Mouse (Mus musculus) heart, postnatal 0 days (tissue): ENCODE data around the gene Olfr1396. TPM values are rescaled to one million over a fixed set of nuclear protein-coding genes. Genes with fewer than 3 reads are reported as not detected.
A peak's percentile ranks its signal among the peaks of the same experiment; 100 is the strongest.
"Not testable (repeated sequence)": the region's sequence is repeated elsewhere in the genome, so short reads cannot be mapped to it uniquely, and the experiment has no call there.

Experiments
- ATAC-seq: fragments of 200-750 bp; cut with Nextera tagmentation; 2 replicates; pipeline ENCODE4 v1.8.0; 2017; ENCODE audit warnings: low read depth, moderate number of reproducible peaks, moderate library complexity; ENCODE audit not compliant: insufficient read depth
- DNase-seq: peaks from one replicate; pipeline ENCODE4 v3.0.0-alpha.2; 2016; ENCODE audit warnings: low spot score
- H3K27ac ChIP-seq: fragments of 300-500 bp; sonication (generic); 2 replicates; pipeline ENCODE4 v1.5.1; 2014; ENCODE audit warnings: low read depth, mild to moderate bottlenecking
- H3K27me3 ChIP-seq: fragments of 300-500 bp; sonication (generic); 2 replicates; pipeline ENCODE4 v1.6.1; 2014; ENCODE audit warnings: low read length, mixed read lengths; ENCODE audit not compliant: control insufficient read depth, insufficient read depth
- H3K36me3 ChIP-seq: fragments of 300-500 bp; sonication (generic); replicated peaks from 2 replicates; pipeline ENCODE4 v1.6.1; 2014; ENCODE audit warnings: low read length, mixed read lengths; ENCODE audit not compliant: control insufficient read depth, insufficient read depth
- H3K4me1 ChIP-seq: fragments of 300-500 bp; sonication (generic); 2 replicates; pipeline ENCODE4 v1.6.1; 2014; ENCODE audit warnings: antibody characterized with exemption; ENCODE audit not compliant: control insufficient read depth, insufficient read depth
- H3K4me2 ChIP-seq: fragments of 300-500 bp; sonication (generic); 2 replicates; pipeline ENCODE4 v1.6.1; 2014; ENCODE audit warnings: low read depth, mild to moderate bottlenecking, low read length, moderate library complexity
- H3K4me3 ChIP-seq: fragments of 300-500 bp; sonication (generic); 2 replicates; pipeline ENCODE4 v1.5.1; 2014; ENCODE audit warnings: low read depth, low read length
- H3K9ac ChIP-seq: fragments of 300-500 bp; sonication (generic); replicated peaks from 2 replicates; pipeline ENCODE4 v1.6.1; 2014; ENCODE audit warnings: low read depth, low read length, mixed read lengths
- H3K9me3 ChIP-seq: fragments of 300-500 bp; sonication (generic); replicated peaks from 2 replicates; pipeline ENCODE4 v1.6.1; 2016; ENCODE audit warnings: low read length; ENCODE audit not compliant: control insufficient read depth
- CTCF ChIP-seq: IDR thresholded peaks from 2 replicates; pipeline ENCODE4 v1.5.1; 2016; ENCODE audit warnings: antibody characterized with exemption, control low read depth, low read depth
- EP300 ChIP-seq: IDR thresholded peaks from 2 replicates; pipeline ENCODE4 v1.6.1; 2016; ENCODE audit warnings: antibody characterized with exemption, low read depth
- WGBS: fragments of 180-500 bp; shearing (Covaris S2); extraction: QIAGEN DNeasy Blood & Tissue Kit; methylation state at CpG from one replicate; pipeline ENCODE4 v1.1.7; 2014; 5-methylcytosine and 5-hydroxymethylcytosine counted together
- polyA plus RNA-seq: library from polyadenylated mRNA; unstranded; fragments of >200 nt; fragmentation: Nextera tagmentation; extraction: Ambion mirVana; gene quantifications from 2 replicates; pipeline ENCODE4 v1.2.1, GENCODE M21; 2015
- total RNA-seq: library from RNA; depleted of rRNA; stranded (reverse); fragments of >200 nt; gene quantifications from 2 replicates; pipeline ENCODE4 v1.2.3, GENCODE M21; 2014; ENCODE audit warnings: low replicate concordance

Olfr1396 gene
- total and polyA plus RNA-seq, 2 experiments from 2014 or later = 0.59 to 20.3 TPM

DNA sequence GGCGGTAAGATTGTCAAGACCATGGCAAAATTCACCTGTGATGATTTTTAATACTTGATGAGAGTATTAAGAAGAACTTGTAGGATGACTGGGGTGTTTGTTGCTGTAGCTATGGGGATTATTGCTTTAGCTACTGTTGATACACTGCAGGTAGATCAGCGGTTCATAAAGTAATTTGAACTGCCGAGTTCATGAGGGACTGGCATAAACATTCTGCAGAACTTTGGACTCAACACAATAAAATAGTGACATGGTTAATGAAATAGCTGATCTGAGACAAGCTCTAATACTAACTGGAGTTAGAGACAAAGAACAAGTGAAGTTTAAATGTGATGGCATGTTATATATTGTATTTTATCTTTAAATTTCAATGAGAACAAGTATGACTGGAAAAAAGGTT, 36.0 kb downstream of the Olfr1396 start:
- Histone ChIP-seq H3K36me3 (no peaks in the 10 kb centered on the region), H3K27ac (no peak overlapping the region), H3K4me3 (no peak overlapping the region), H3K9me3 (no peaks in the 10 kb centered on the region), H3K27me3 (no peaks in the 10 kb centered on the region), H3K4me1 (0 out of 2 replicates have a peak, but pooled peaks cover 11% of the 10 kb centered on the region), H3K9ac (no peak overlapping the region), H3K4me2 (no peak overlapping the region)
- 83% methylated on average over 3 of the region's 3 CpGs for WGBS
- ATAC-seq (no peak), DNase-seq (no peak)
- no peak for TF ChIP-seq EP300
- TF ChIP-seq CTCF = no peak

DNA sequence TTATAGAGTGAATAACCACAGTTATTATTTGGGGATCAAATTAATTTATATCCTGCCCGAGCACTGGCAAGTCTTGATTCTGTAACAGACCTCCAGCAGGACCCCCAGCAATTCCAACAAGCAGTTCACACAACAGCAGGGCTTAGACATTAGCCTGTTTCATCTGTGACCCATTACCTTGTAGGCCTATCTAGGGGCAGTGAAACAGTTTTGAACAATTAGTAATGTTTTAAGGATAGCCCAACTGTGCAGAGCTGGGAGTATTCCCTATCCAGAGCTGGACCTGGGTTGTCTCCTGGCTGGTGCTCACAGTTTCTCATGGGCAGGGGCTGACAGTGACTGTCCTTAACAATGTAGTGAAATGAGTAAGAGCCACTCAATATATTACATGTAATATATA, 37.7 kb downstream of the Olfr1396 start:
- Histone ChIP-seq H3K9me3 (no peaks in the 10 kb centered on the region), H3K36me3 (no peaks in the 10 kb centered on the region), H3K4me1 (0 out of 2 replicates have a peak, but pooled peaks cover 6% of the 10 kb centered on the region), H3K9ac (no peak overlapping the region), H3K27me3 (no peaks in the 10 kb centered on the region), H3K27ac (peak overlapping the region; percentile 66), H3K4me3 (no peak overlapping the region), H3K4me2 (no peak overlapping the region)
- DNase-seq (no peak), ATAC-seq (no peak)
- TF ChIP-seq EP300 (no peak), CTCF (no peak)
- 80% methylated on average over 1 of the region's 1 CpGs for WGBS

DNA sequence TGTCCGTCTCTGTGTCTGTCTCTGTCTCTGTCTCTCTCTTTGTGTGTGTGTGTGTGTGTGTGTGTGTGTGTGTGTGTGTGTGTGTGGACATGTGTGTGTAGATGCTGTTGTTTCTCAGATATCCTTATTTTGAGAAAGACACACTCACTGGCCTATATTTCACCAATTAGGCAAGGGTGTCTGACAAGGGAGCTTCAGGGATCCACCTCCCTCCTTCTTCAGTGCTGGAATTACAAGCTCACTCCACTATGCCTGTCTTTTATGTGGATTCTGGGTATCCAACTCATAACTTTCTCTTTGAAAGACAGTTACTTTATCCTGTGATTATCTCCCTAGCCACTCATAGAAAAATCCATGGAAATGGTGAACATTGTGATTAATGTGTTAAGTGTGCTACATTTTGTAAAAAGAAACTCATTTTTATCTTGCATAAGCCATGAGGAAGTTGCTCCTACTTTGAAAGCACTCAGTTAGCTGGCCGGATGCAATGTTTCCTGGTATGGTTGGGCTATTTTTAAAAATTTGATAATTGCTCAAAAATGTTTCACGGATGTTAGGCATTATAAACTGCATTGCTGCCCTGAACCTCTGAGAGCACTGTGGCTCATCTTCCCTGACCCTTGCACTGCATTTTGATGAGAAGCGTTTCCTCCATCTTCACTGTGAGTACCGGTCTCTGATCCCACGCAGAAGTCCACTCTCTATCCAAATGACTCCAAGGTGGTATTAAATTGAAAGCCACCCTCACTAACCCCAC, 38.5 kb downstream of the Olfr1396 start, which contains the start of gene Ifi47:
Gene Ifi47, plus strand, starts transcription at position 587 of the 757 bp plus-strand sequence.
- DNase-seq (peak; percentile 60), ATAC-seq (peak; percentile 74)
- H3K36me3 ChIP-seq, H3K27me3 ChIP-seq, H3K9me3 ChIP-seq, H3K4me1 ChIP-seq, H3K4me2 ChIP-seq, H3K9ac ChIP-seq, H3K4me3 ChIP-seq: not testable (repeated sequence)
- 41% methylated on average over 6 of the region's 6 CpGs for WGBS
- peak within 1 kb of the TSS; percentile 70 for H3K27ac ChIP-seq
- TF ChIP-seq EP300 = 0 out of 2 replicates have a peak, but pooled peaks have one; percentile 51

DNA sequence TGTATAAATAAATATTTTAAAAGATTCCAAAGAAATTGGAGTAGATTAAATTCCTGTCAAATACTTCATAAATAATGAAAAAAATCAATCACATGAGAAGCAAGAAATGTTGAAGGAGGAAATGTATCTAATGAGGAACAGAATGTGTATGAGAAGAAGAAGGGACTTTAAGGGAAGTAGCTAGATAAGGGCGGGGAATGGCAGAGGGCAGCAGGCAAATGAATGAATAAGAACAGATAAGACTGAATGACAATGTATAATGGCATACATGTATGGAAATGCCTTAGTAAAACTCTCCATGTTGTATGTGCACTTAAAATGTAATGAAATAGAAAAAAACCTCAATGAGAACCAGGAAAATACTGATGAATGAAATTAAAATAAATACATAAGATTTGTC, 46.3 kb downstream of the Olfr1396 start:
- Histone ChIP-seq H3K36me3 (no peaks in the 10 kb centered on the region), H3K4me3 (no peak overlapping the region), H3K4me2 (no peak overlapping the region), H3K4me1 (no peaks in the 10 kb centered on the region), H3K9me3 (no peaks in the 10 kb centered on the region), H3K27ac (no peak overlapping the region), H3K9ac (no peak overlapping the region), H3K27me3 (no peaks in the 10 kb centered on the region)
- no peak for ATAC-seq
- DNase-seq = no peak
- TF ChIP-seq EP300 = no peak
- no peak for TF ChIP-seq CTCF
- 61% methylated on average over 1 of the region's 1 CpGs for whole genome bisulfite sequencing

DNA sequence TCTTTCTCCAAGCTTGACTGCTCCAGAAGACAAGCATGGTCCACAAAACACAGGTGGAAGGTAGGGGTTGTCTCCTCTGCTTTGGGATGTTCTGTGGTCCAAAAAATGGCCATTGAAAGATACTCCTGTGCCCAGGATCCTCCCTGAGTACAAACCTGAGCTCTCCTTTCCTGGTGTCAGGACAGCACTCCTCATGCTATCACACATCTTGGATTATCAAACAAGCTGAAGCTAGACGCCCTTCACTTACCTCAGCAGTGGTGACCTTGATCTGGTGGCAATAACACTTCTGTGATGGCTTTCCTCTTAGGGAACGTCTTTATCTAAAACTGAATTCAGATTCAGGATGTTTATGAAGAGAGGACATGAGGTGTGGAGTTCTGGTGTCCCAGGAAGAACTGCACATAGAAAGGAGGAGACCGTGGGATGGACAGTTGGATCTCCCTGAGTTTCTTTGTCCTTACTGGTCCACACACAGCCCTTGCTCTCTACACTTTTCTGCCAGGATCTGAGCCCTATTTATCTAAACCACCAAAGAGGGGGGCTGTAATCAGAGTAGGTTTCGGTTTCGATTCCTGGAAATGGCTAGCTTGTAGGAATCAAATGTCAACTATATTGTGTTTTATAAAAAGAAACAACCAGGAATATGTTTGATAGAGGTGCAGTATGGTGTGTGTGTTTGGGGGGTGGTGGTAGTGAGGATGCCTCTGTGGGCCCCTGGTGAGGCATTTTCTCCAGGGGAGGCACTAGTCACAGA, 50.8 kb downstream of the Olfr1396 start, which contains the start of gene Tgtp2:
Gene Tgtp2, minus strand, starts transcription at position 494 of the 757 bp plus-strand sequence.
- not testable (repeated sequence) for H3K4me2 ChIP-seq, H3K4me3 ChIP-seq, H3K9ac ChIP-seq, H3K27me3 ChIP-seq, ATAC-seq, H3K4me1 ChIP-seq, H3K9me3 ChIP-seq, H3K27ac ChIP-seq, DNase-seq, H3K36me3 ChIP-seq
- WGBS = 50% methylated on average over 5 of the region's 5 CpGs

DNA sequence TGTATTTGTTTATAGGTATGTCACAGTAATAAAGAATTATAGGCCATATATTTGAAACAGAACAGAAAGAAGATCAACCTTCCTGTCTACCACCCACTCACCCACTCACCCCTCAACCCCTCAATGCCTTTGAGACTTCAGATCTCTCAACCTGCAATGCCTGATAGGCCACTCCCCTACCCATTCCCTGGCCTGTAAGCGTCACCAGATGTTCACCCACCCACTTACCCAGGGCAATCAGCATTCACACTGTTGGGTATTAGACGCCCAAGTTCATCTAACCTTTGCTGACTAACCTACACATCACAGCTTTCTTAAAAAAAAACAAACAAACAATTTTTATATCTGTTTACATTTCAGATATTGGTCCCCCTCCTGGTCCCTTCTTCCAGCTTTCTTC, 52.8 kb downstream of the Olfr1396 start:
- not testable (repeated sequence) for H3K27ac ChIP-seq, H3K9ac ChIP-seq, H3K4me1 ChIP-seq, H3K4me2 ChIP-seq, H3K36me3 ChIP-seq, DNase-seq, H3K4me3 ChIP-seq, H3K27me3 ChIP-seq, ATAC-seq, H3K9me3 ChIP-seq
- 67% methylated on average over 1 of the region's 2 CpGs for WGBS

DNA sequence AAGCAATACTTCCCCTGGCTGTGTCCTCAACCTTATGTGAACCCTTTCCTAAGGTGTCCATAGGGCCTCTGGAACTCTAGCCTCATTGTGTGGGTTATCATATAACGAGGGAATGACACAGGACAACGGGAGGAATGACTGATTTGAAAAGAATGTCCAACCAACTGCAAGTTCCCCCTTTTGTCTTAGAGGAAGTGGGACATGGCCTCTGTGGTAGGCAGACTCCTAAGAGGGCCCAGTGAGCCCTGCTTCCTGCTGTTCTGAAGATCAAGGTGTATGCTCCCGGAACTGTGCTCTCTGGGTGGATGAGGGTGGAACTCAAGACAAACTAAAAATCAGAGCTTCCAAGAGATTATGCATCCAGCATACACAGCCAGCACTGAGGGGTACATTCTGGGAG, 54.6 kb downstream of the Olfr1396 start:
- not testable (repeated sequence) for DNase-seq, H3K27me3 ChIP-seq, H3K27ac ChIP-seq, H3K4me3 ChIP-seq, H3K9me3 ChIP-seq, H3K36me3 ChIP-seq, H3K9ac ChIP-seq, ATAC-seq, H3K4me2 ChIP-seq, H3K4me1 ChIP-seq
- WGBS = 37% methylated on average over 2 of the region's 3 CpGs
